14 mouse cellular contexts compared by ENCODE assay signal in the genomic region with DNA sequence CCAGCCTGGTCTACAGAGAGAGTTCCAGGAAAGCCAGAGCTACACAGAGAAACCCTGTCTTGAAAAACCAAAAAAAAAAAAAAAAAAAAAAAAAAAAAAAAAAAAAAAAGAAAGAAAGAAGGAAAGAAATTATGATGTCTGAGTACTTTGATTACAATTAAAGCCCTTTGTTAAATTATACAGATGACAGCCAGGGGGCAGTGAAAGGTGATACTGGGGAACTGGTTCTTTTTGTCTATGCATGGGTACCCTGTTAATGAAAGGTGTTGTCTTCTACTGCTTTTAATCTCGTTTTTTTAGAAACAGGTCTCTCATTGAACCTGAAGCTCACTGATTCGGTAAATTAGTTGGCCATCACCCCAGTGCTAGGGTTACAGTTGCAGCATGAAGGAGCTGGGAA. TPM values are rescaled to one million over a fixed set of nuclear protein-coding genes. Genes with fewer than 3 reads are reported as not detected.
DNase-seq lines count a peak whose midpoint lies in the region; ATAC-seq and TF ChIP-seq lines count a peak whose summit lies in the region.
"Had no signal": no experiment of that assay in that cellular context is flagged by ENCODE, and none has a peak within 500 bp of the region (broad histone marks: within the 10 kb centered on the region; RNA-seq: fewer than 3 reads in every experiment).

No protein-coding gene starts in this region.

- no peak overlapping the region for H3K27ac ChIP-seq in forebrain, postnatal 0 days (ENCODE audit: low read depth, low read length)
- H3K27ac ChIP-seq in forebrain, embryonic 13.5 days: no peak overlapping the region
- no peak overlapping the region for H3K27ac ChIP-seq in limb, embryonic 13.5 days
- H3K27ac ChIP-seq in limb, embryonic 10.5 days: no peak overlapping the region
- H3K27ac ChIP-seq: embryonic facial prominence, embryonic 15.5 days; hindbrain, embryonic 15.5 days had no signal

- no peak overlapping the region for H3K4me3 ChIP-seq in forebrain, postnatal 0 days (ENCODE audit: low read depth, low read length)
- no peak overlapping the region for H3K4me3 ChIP-seq in forebrain, embryonic 13.5 days
- H3K4me3 ChIP-seq in limb, embryonic 13.5 days: 0 out of 2 replicates have a peak overlapping the region, but pooled peaks have one; percentile 85
- H3K4me3 ChIP-seq in limb, embryonic 10.5 days: no peak overlapping the region

- H3K27me3 ChIP-seq in forebrain, postnatal 0 days (ENCODE audit: insufficient read depth, low read length): no peaks in the 10 kb centered on the region
- H3K27me3 ChIP-seq in forebrain, embryonic 13.5 days: no peaks in the 10 kb centered on the region
- H3K27me3 ChIP-seq in limb, embryonic 13.5 days: no peaks in the 10 kb centered on the region
- H3K27me3 ChIP-seq in limb, embryonic 10.5 days (ENCODE audit: low read depth, poor library complexity, severe bottlenecking): no peaks in the 10 kb centered on the region
- H3K27me3 ChIP-seq: embryonic facial prominence, embryonic 15.5 days; hindbrain, embryonic 15.5 days had no signal

- WGBS in forebrain, postnatal 0 days: 70% methylated on average over 2 of the region's 2 CpGs
- WGBS in forebrain, embryonic 13.5 days: 90% methylated on average over 2 of the region's 2 CpGs
- WGBS in limb, embryonic 13.5 days: 89% methylated on average over 2 of the region's 2 CpGs
- 85% methylated on average over 2 of the region's 2 CpGs for WGBS in limb, embryonic 10.5 days

- TF ChIP-seq CTCF in forebrain, postnatal 0 days (IDR thresholded peaks at IDR 0.05; ENCODE audit: low read depth): 0 out of 2 replicates have a peak, but pooled peaks have one; percentile 24

- H3K9me3 ChIP-seq in forebrain, postnatal 0 days (ENCODE audit: low read length): no peaks in the 10 kb centered on the region
- H3K9me3 ChIP-seq in forebrain, embryonic 13.5 days (replicated peaks): no peaks in the 10 kb centered on the region
- no peaks in the 10 kb centered on the region; the same call in 1 of the 2 replicates for H3K9me3 ChIP-seq in limb, embryonic 13.5 days
- H3K9me3 ChIP-seq in limb, embryonic 10.5 days (replicated peaks): no peaks in the 10 kb centered on the region
- H3K9me3 ChIP-seq: embryonic facial prominence, embryonic 15.5 days; hindbrain, embryonic 15.5 days had no signal

- H3K4me1 ChIP-seq in forebrain, postnatal 0 days (ENCODE audit: insufficient read depth): peaks cover 7% of the 10 kb centered on the region
- peaks cover 16% of the 10 kb centered on the region for H3K4me1 ChIP-seq in forebrain, embryonic 13.5 days
- peaks cover 10% of the 10 kb centered on the region for H3K4me1 ChIP-seq in limb, embryonic 13.5 days
- H3K4me1 ChIP-seq in limb, embryonic 10.5 days: peaks cover 8% of the 10 kb centered on the region

- no peak overlapping the region for H3K4me2 ChIP-seq in forebrain, postnatal 0 days (ENCODE audit: low read depth)
- no peak overlapping the region for H3K4me2 ChIP-seq in forebrain, embryonic 13.5 days
- H3K4me2 ChIP-seq in limb, embryonic 13.5 days (replicated peaks): no peak overlapping the region

- no peak for ATAC-seq in forebrain, postnatal 0 days
- ATAC-seq in forebrain, embryonic 13.5 days: no peak
- no peak for ATAC-seq in limb, embryonic 13.5 days (ENCODE audit: low FRiP score, low read depth)

- no peak overlapping the region for H3K9ac ChIP-seq in forebrain, postnatal 0 days
- H3K9ac ChIP-seq in forebrain, embryonic 13.5 days: no peak overlapping the region
- no peak overlapping the region for H3K9ac ChIP-seq in limb, embryonic 13.5 days
- H3K9ac ChIP-seq: embryonic facial prominence, embryonic 15.5 days; hindbrain, embryonic 15.5 days had no signal

- no peak for DNase-seq in forebrain, postnatal 0 days
- no peak for DNase-seq in limb, embryonic 10.5 days (ENCODE audit: low spot score)
- DNase-seq in 416B (ENCODE audit: low read depth): peak; percentile 59
- peak; percentile 12 for DNase-seq in R1 (ENCODE audit: low read depth, low spot score)
- DNase-seq in adrenal gland, adult 18-20 months (ENCODE audit: low spot score in 2 of 2): no peak
- DNase-seq in left cerebral cortex, adult 11 months (ENCODE audit: low spot score): no peak
- DNase-seq: adrenal gland, adult 2 months had no signal

- peaks cover 2% of the 10 kb centered on the region; the same call in 1 of the 2 replicates for H3K36me3 ChIP-seq in forebrain, postnatal 0 days (ENCODE audit: insufficient read depth)
- 0 out of 2 replicates have a peak, but pooled peaks cover 4% of the 10 kb centered on the region for H3K36me3 ChIP-seq in forebrain, embryonic 13.5 days (ENCODE audit: poor library complexity, severe bottlenecking)
- peaks cover 10% of the 10 kb centered on the region for H3K36me3 ChIP-seq in limb, embryonic 13.5 days
- H3K36me3 ChIP-seq in limb, embryonic 10.5 days: peaks cover 14% of the 10 kb centered on the region
- H3K36me3 ChIP-seq: hindbrain, embryonic 15.5 days had no signal

RNA-seq across cellular contexts. Expression of gene Bccip, which starts 1.8 kb away (rescaled TPM):
- total RNA-seq in forebrain, postnatal 0 days (2014; rRNA removed): 31.8 and 40.7 TPM in 2 replicates
- polyA plus RNA-seq in forebrain, postnatal 0 days (2015; fragmentation: Nextera tagmentation; extraction: Ambion mirVana): 100.0 and 102 TPM in 2 replicates
- polyA plus RNA-seq in forebrain, embryonic 13.5 days (2015; fragmentation: Nextera tagmentation; extraction: Ambion mirVana): 139 and 149 TPM in 2 replicates
- polyA plus RNA-seq in limb, embryonic 13.5 days (2015; fragmentation: Nextera tagmentation; extraction: Ambion mirVana): 206 and 207 TPM in 2 replicates
- polyA plus RNA-seq in limb, embryonic 10.5 days (2016; fragmentation: Nextera tagmentation; extraction: Ambion mirVana): 234 and 236 TPM in 2 replicates
- total RNA-seq in adrenal gland, adult 18-20 months (2021): 10 to 100 TPM; 61.9 to 66.3 TPM

RNA-seq across cellular contexts. Expression of gene Uros, which starts 2.6 kb away (rescaled TPM):
- 35.7 and 38.2 TPM in 2 replicates for total RNA-seq in forebrain, postnatal 0 days (2014; rRNA removed)
- polyA plus RNA-seq in forebrain, postnatal 0 days (2015; fragmentation: Nextera tagmentation; extraction: Ambion mirVana): 38.7 and 42.0 TPM in 2 replicates
- polyA plus RNA-seq in forebrain, embryonic 13.5 days (2015; fragmentation: Nextera tagmentation; extraction: Ambion mirVana): 46.2 and 48.7 TPM in 2 replicates
- polyA plus RNA-seq in limb, embryonic 13.5 days (2015; fragmentation: Nextera tagmentation; extraction: Ambion mirVana): 32.5 and 36.5 TPM in 2 replicates
- 34.0 and 34.4 TPM in 2 replicates for polyA plus RNA-seq in limb, embryonic 10.5 days (2016; fragmentation: Nextera tagmentation; extraction: Ambion mirVana)
- 10 to 100 TPM; 13.9 to 16.3 TPM for total RNA-seq in adrenal gland, adult 18-20 months (2021)

RNA-seq across cellular contexts. Expression of gene Mmp21, which starts 27.4 kb away (rescaled TPM):
- total RNA-seq in forebrain, postnatal 0 days (2014; rRNA removed): 0.23 TPM in 1 of 2 replicates, not detected in the other
- polyA plus RNA-seq in forebrain, postnatal 0 days (2015; fragmentation: Nextera tagmentation; extraction: Ambion mirVana): not detected in 2 replicates
- 0.23 TPM in 1 of 2 replicates, not detected in the other for polyA plus RNA-seq in forebrain, embryonic 13.5 days (2015; fragmentation: Nextera tagmentation; extraction: Ambion mirVana)
- polyA plus RNA-seq in limb, embryonic 13.5 days (2015; fragmentation: Nextera tagmentation; extraction: Ambion mirVana): not detected in 2 replicates
- polyA plus RNA-seq in limb, embryonic 10.5 days (2016; fragmentation: Nextera tagmentation; extraction: Ambion mirVana): 0.18 TPM in 1 of 2 replicates, not detected in the other
- total RNA-seq in adrenal gland, adult 18-20 months (2021): not detected
- total RNA-seq: adrenal gland, adult 2 months; gastrocnemius, postnatal 4 days; megakaryocyte, adult 5-6 weeks had no signal
- polyA plus RNA-seq: small intestine, adult 2 months had no signal

Comparison
In these comparisons a context has a peak if more than half of its experiments do, and no peak if none do; other contexts are left out.
1. DNase-seq: peak in 416B (single experiment) and R1 (single experiment); none in forebrain, postnatal 0 days (single experiment), limb, embryonic 10.5 days (single experiment), adrenal gland, adult 18-20 months (0 of 2) and left cerebral cortex, adult 11 months (single experiment).